Mouse (Mus musculus) adrenal gland, postnatal 25 days (tissue): ENCODE data around the gene Pdx1. TPM values are rescaled to one million over a fixed set of nuclear protein-coding genes. Genes with fewer than 3 reads are reported as not detected.

Source experiments
- DNase-seq: peaks from one replicate; pipeline ENCODE4 v3.0.0; 2021; ENCODE audit warnings: mixed read lengths
- microRNA-seq, 2 experiments: library from miRNA; unstranded; fragments of <30 nt; microRNA quantifications; one replicate each; pipeline ENCODE4 v1.2.0; 2021
- total RNA-seq: library from RNA; stranded (reverse); gene quantifications from 2 replicates; pipeline ENCODE4 v1.2.3, GENCODE M21; 2021

Pdx1 gene
- total RNA-seq, 1 experiment from 2014 or later: not detected

GRCm38 (mm10) chr5:147309786-147310185 is 40.0 kb downstream of the Pdx1 start:
- no peak for DNase-seq

- no peak for DNase-seq
These were observed 43.3 kb downstream of the Pdx1 start for GRCm38 (mm10) chr5:147312830-147313685.

- peak; percentile 59 for DNase-seq
These were observed 45.1 kb downstream of the Pdx1 start for GRCm38 (mm10) chr5:147314646-147315431.

GRCm38 (mm10) chr5:147315432-147316075 is 45.8 kb downstream of the Pdx1 start:
- DNase-seq: no peak

- no peak for DNase-seq
These were observed 47.6 kb downstream of the Pdx1 start for GRCm38 (mm10) chr5:147317321-147317720.

GRCm38 (mm10) chr5:147317991-147318390 is 48.2 kb downstream of the Pdx1 start:
- DNase-seq: no peak

GRCm38 (mm10) chr5:147319653-147320052 is 49.9 kb downstream of the Pdx1 start:
- DNase-seq: no peak

GRCm38 (mm10) chr5:147322183-147322582 is 52.4 kb downstream of the Pdx1 start, which contains the start of gene Urad:
Gene Urad (minus strand): TSS chr5:147322440.
- no peak for DNase-seq

GRCm38 (mm10) chr5:147323237-147323917 is 53.6 kb downstream of the Pdx1 start:
- DNase-seq: peak; percentile 80

Small RNA genes within 50 kb of the gene (microRNA-seq; reads per million reads assigned to microRNA genes)
- gene Mir7k: 0.34 to 1.4 reads per million in 2 experiments

Other genes with a start within 250 kb of the Pdx1 start
- gene Lnx2, start 193.4 kb upstream of the Pdx1 start, total RNA-seq: 13.9 and 14.0 TPM in 2 replicates
- 126 and 128 TPM in 2 replicates for gene Polr1d, start 192.9 kb upstream of the Pdx1 start, total RNA-seq
- not detected in 2 replicates for gene Gsx1, start 81.3 kb upstream of the Pdx1 start, total RNA-seq
- not detected in 2 replicates for gene Cdx2, start 37.3 kb downstream of the Pdx1 start, total RNA-seq
- gene Urad, start 52.5 kb downstream of the Pdx1 start, total RNA-seq: 5.3 and 6.1 TPM in 2 replicates
- gene Flt3, start 130.5 kb downstream of the Pdx1 start, total RNA-seq: 0.33 TPM in 1 of 2 replicates, not detected in the other
- gene Pan3, start 160.2 kb downstream of the Pdx1 start, total RNA-seq: 119 and 122 TPM in 2 replicates